Mouse (Mus musculus): ENCODE measurements around the gene Stab1. TPM values are rescaled to one million over a fixed set of nuclear protein-coding genes. Genes with fewer than 3 reads are reported as not detected.

Gene Stab1
- polyA plus RNA-seq, 1 experiment from 2014 or later = 26.4 TPM

DNA sequence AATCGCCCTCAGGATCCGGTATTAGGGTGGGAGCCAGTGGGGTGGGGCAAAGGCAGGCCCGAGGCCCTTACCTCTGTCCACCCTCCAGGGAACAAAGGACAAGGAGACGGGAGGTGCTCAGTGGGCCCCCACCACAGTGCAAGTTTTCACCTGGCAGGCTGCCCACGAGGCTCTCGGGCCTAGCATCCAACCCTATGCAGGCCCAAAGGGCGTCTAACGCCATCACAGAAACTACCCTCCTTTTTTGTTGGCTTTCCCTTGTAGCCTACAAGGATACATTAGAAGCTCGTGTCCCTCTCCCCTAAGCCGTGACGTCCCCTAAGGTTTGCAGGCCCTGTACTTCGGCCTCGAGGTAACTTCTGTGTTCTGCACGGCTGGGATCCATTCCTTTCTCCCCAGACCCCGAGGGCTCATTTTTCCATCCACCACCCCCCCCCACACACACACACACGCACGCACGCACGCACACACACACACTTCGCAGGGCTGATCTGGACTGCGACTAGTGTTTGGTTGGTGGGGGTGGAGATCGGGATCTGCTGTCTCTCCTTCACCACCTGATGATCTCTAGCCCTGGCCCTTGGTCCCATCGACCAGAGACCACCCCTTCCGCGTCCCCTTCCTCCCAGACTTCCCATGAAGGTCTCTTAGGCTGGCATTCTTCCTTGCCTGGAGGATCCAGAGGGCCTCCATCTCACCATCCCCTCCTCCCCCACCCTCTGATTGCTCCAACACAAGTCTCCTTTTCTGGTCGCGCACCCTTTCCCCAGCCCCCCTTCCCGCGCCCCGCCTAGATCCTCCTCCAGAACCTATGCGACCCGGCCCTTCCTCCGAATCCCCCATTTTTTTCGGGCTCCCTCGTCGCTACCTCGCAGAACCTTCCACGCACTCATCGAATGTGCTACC is 37.4 kb upstream of the Stab1 start:
- H3K4me2 ChIP-seq (ENCODE audit: low read length) = peak overlapping the region; percentile 94
- H3K4me1 ChIP-seq (replicated peaks; ENCODE audit: insufficient read depth, low read length) = peaks cover 12% of the 10 kb centered on the region
- TF ChIP-seq CTCF (IDR thresholded peaks at IDR 0.05; ENCODE audit: low read depth) = no peak
- peak overlapping the region; percentile 83 for H3K4me3 ChIP-seq (replicated peaks; ENCODE audit: low read depth, low read length)
- H3K27me3 ChIP-seq (ENCODE audit: insufficient read depth, low read length) = no peaks in the 10 kb centered on the region
- WGBS = under 1% methylated on average over 39 of the region's 39 CpGs
- peak; percentile 63 for DNase-seq (ENCODE audit: low spot score)
- no peaks in the 10 kb centered on the region for H3K9me3 ChIP-seq (replicated peaks; ENCODE audit: low read length)
- peak; percentile 49 for ATAC-seq (replicated peaks; ENCODE audit: low FRiP score, low read depth)
- peak overlapping the region; percentile 90 for H3K27ac ChIP-seq
- peak overlapping the region; percentile 91 for H3K9ac ChIP-seq (ENCODE audit: low read depth, low read length)
- peaks cover 24% of the 10 kb centered on the region for H3K36me3 ChIP-seq (ENCODE audit: insufficient read depth, low read length)

- 8% methylated on average over 8 of the region's 8 CpGs for WGBS
- H3K9ac ChIP-seq (ENCODE audit: low read depth, low read length) = peak overlapping the region; percentile 91
- H3K27me3 ChIP-seq (ENCODE audit: insufficient read depth, low read length) = no peaks in the 10 kb centered on the region
- no peak for TF ChIP-seq CTCF (IDR thresholded peaks at IDR 0.05; ENCODE audit: low read depth)
- H3K9me3 ChIP-seq (replicated peaks; ENCODE audit: low read length) = no peaks in the 10 kb centered on the region
- peak overlapping the region; percentile 83 for H3K4me3 ChIP-seq (replicated peaks; ENCODE audit: low read depth, low read length)
- ATAC-seq (replicated peaks; ENCODE audit: low FRiP score, low read depth) (peak; percentile 52; the same call in 1 of the 2 replicates), DNase-seq (ENCODE audit: low spot score) (peak; percentile 57)
- peaks cover 29% of the 10 kb centered on the region for H3K36me3 ChIP-seq (ENCODE audit: insufficient read depth, low read length)
- H3K4me1 ChIP-seq (replicated peaks; ENCODE audit: insufficient read depth, low read length) = peaks cover 12% of the 10 kb centered on the region
- peak overlapping the region; percentile 90 for H3K27ac ChIP-seq
- H3K4me2 ChIP-seq (ENCODE audit: low read length) = peak overlapping the region; percentile 94
These were observed 36.8 kb upstream of the Stab1 start for GRCm38 (mm10) chr14:31205244-31205561.

DNA sequence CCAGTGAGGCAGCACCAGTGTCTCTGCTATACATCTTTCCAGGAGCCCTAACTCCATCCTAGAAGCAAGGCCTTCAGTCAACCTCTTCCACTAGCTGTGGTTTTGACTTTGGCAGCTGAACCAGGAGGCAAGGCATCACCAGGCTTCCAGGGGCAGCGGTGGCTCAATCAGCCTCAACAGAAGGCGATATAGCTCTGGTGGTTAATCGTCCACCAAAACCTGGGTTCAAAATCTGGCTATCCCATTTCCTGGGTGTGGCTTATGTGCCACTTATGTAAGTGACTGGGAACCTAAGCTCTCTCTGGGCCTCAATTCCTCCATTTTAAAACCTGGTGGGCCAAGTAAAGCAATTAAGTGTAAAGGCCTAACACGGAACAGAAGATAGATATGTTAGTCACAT is 36.4 kb upstream of the Stab1 start:
- Histone ChIP-seq H3K9me3 (replicated peaks; ENCODE audit: low read length) (no peaks in the 10 kb centered on the region), H3K27me3 (ENCODE audit: insufficient read depth, low read length) (no peaks in the 10 kb centered on the region), H3K27ac (peak overlapping the region; percentile 90), H3K4me2 (ENCODE audit: low read length) (peak overlapping the region; percentile 94), H3K4me3 (replicated peaks; ENCODE audit: low read depth, low read length) (peak overlapping the region; percentile 83), H3K4me1 (replicated peaks; ENCODE audit: insufficient read depth, low read length) (peaks cover 12% of the 10 kb centered on the region), H3K36me3 (ENCODE audit: insufficient read depth, low read length) (peaks cover 30% of the 10 kb centered on the region), H3K9ac (ENCODE audit: low read depth, low read length) (peak overlapping the region; percentile 91)
- TF ChIP-seq CTCF (IDR thresholded peaks at IDR 0.05; ENCODE audit: low read depth) = no peak
- ATAC-seq (replicated peaks; ENCODE audit: low FRiP score, low read depth) = no peak
- WGBS = 36% methylated on average over 4 of the region's 4 CpGs
- no peak for DNase-seq (ENCODE audit: low spot score)

GRCm38 (mm10) chr14:31200038-31200437 is 31.6 kb upstream of the Stab1 start:
- H3K9ac ChIP-seq (ENCODE audit: low read depth, low read length) = no peak overlapping the region
- H3K4me1 ChIP-seq (replicated peaks; ENCODE audit: insufficient read depth, low read length) = peaks cover 13% of the 10 kb centered on the region
- TF ChIP-seq CTCF (IDR thresholded peaks at IDR 0.05; ENCODE audit: low read depth) = no peak
- H3K27me3 ChIP-seq (ENCODE audit: insufficient read depth, low read length) = no peaks in the 10 kb centered on the region
- H3K27ac ChIP-seq = no peak overlapping the region
- no peak overlapping the region for H3K4me2 ChIP-seq (ENCODE audit: low read length)
- 79% methylated on average over 3 of the region's 3 CpGs for WGBS
- DNase-seq (ENCODE audit: low spot score) (no peak), ATAC-seq (replicated peaks; ENCODE audit: low FRiP score, low read depth) (no peak)
- no peak overlapping the region for H3K4me3 ChIP-seq (replicated peaks; ENCODE audit: low read depth, low read length)
- no peaks in the 10 kb centered on the region for H3K9me3 ChIP-seq (replicated peaks; ENCODE audit: low read length)
- H3K36me3 ChIP-seq (ENCODE audit: insufficient read depth, low read length) = peaks cover 46% of the 10 kb centered on the region

- no peak for DNase-seq (ENCODE audit: low spot score)
- ATAC-seq (replicated peaks; ENCODE audit: low FRiP score, low read depth) = no peak
- no peak for TF ChIP-seq CTCF (IDR thresholded peaks at IDR 0.05; ENCODE audit: low read depth)
- no peak overlapping the region for H3K4me2 ChIP-seq (ENCODE audit: low read length)
- no peak overlapping the region for H3K9ac ChIP-seq (ENCODE audit: low read depth, low read length)
- no peak overlapping the region for H3K27ac ChIP-seq
- WGBS = 92% methylated on average over 7 of the region's 7 CpGs
- no peak overlapping the region for H3K4me3 ChIP-seq (replicated peaks; ENCODE audit: low read depth, low read length)
- no peaks in the 10 kb centered on the region for H3K9me3 ChIP-seq (replicated peaks; ENCODE audit: low read length)
- H3K4me1 ChIP-seq (replicated peaks; ENCODE audit: insufficient read depth, low read length) = peaks cover 9% of the 10 kb centered on the region
- H3K36me3 ChIP-seq (ENCODE audit: insufficient read depth, low read length) = peaks cover 50% of the 10 kb centered on the region
- no peaks in the 10 kb centered on the region for H3K27me3 ChIP-seq (ENCODE audit: insufficient read depth, low read length)
These were observed 31.2 kb upstream of the Stab1 start for GRCm38 (mm10) chr14:31199599-31199998.

DNA sequence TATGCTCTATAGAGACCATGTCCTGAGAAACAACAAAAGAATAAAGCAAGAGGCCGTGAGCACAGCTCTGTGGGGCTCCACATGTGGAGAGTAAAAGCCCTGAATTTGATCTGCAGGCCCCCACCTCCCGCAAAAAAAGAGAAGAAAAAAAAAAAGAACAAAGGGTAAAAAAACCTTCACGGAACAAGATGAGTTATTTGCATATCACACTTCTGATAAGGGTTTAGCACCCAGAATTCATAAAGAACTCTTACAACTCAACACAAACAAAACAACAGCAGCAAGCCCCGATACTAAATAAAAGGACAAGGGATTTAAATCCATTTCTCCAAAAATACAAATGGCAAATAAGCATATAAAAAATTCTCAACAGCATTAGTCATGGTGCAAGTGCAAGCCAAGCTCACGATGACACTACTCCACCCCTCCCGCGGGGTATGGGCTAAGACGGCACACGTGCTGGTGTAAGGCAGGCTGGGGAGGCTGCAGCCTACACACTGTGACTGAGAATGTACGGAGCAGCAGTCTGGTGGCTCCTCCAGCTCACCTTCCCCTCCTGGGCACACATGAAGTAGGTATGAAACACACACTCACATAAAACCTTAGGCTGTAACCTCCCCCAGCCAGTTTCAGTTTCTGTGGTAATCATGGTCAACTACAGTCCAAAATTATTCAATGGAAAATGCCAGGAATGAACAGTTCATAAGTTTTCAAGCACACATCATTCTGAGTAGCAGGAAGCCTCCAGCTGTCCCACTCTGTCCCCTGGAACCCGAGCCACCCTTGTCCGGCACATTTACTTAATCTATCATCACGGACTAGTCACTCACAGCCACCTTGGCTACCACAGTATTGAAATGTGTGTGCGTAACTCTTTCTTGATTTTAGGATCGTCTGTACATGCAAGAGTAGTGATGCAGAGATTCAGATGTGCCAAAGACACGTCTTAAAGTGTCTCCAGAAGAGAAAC is 29.4 kb upstream of the Stab1 start:
- Histone ChIP-seq H3K27ac (no peak overlapping the region), H3K4me1 (replicated peaks; ENCODE audit: insufficient read depth, low read length) (0 out of 2 replicates have a peak, but pooled peaks cover 3% of the 10 kb centered on the region), H3K4me2 (ENCODE audit: low read length) (no peak overlapping the region), H3K27me3 (ENCODE audit: insufficient read depth, low read length) (no peaks in the 10 kb centered on the region), H3K4me3 (replicated peaks; ENCODE audit: low read depth, low read length) (no peak overlapping the region), H3K9me3 (replicated peaks; ENCODE audit: low read length) (no peaks in the 10 kb centered on the region), H3K9ac (ENCODE audit: low read depth, low read length) (no peak overlapping the region), H3K36me3 (ENCODE audit: insufficient read depth, low read length) (peaks cover 53% of the 10 kb centered on the region)
- DNase-seq (ENCODE audit: low spot score) = peak; percentile 32
- 0 out of 2 replicates have a peak, but pooled peaks have one; percentile 36 for ATAC-seq (replicated peaks; ENCODE audit: low FRiP score, low read depth)
- 58% methylated on average over 16 of the region's 16 CpGs for WGBS
- TF ChIP-seq CTCF (IDR thresholded peaks at IDR 0.05; ENCODE audit: low read depth) = no peak

Measured in kidney, postnatal 0 days (tissue).